Mouse (Mus musculus) central nervous system, embryonic 14 days (tissue): ENCODE measurements around the gene Xpo4. TPM values are rescaled to one million over a fixed set of nuclear protein-coding genes. Genes with fewer than 3 reads are reported as not detected.

Experiments
- polyA plus RNA-seq: library from polyadenylated mRNA; depleted of rRNA; stranded (reverse); fragments of >200 nt; gene quantifications from 2 replicates; pipeline ENCODE4 v1.2.3, GENCODE M21; 2012; rRNA removed

Gene Xpo4
- polyA plus RNA-seq = 9.0 and 9.6 TPM in 2 replicates

DNA sequence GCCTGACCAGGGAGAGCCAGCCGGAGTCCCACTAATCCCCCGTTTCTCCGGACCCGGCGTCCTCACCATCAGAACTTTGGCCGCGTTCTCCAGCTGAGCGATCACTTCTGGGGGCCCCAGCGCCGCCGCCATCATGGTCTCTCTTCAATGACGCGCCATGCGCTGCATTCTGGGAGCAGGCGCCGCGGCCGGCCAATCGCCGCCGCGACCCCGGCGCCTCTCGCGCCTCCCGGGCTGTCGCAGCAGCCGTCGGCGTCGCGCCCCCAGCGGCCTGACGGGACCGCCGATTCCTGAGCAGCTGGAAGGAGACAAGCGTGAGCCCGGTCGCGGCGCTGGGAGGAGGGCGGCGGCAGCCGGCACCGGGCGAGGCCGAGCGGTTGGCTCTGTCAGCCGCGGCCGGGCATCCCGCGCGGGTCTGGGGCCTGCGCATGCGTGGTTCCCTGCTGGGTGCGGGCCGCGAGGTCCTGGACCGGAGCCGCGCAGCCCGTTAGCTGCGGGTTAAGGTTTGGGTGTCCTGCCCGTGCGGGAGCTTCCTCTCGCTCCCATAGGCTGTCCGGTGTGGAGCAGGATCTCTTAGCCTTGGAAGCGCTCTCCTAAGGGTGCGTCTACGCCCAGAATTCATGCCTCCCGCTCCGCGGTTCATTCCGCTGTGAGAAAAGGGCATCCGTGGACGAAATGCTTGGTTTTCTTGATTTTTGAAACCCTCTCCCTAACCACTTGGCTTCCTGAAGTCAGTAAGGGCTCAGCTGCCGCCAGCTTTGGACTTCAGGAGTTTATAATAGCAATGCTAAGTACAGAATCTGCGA, at the start of gene Xpo4:
TSS of gene Xpo4 (minus strand) at position 609 of the 806 bp plus-strand sequence.

DNA sequence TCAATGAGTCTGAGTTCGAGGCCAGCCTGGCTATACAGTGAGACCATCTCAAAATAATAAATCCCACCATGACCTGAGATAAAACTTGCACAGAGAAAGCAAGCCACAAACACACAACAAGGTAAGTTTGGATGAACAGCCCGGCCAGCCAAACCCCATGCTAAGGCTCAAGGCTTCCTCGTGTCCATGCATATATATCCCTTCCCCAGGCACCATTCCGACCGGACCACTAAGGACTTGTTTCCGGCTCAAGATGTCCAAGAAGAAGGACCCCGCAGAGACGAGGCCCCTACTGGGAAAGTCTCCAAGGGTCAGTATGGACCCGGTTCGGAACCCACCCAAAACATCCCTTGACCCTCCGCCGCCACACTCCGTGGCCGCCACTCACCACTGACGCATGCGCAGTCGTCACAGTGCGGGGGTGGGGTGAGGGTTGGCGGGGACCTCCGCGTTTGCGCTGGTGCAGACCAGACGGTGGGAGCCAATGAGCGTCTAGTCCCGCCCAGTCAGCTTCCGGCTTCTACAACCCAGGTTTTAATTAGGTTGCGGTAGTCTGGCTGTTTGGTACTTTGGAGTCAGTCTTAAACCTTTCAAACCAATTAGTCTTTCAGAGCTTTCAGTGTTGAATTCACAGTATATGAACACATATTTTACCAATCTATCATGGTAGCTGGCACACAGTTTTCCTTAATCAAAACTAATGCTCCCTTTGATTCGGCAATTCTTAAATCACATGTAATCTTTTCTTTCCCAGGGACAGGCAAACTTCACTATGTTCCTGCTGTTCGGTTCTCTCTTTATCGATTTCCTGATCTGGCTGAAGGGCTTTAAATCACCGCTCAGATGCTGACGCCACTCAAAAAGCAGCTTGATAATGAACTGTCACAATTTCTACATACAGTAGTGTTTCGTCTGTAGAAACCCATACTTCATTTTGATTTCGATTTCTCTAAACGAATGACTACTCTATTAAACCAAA, 93.8 kb downstream of the Xpo4 start, which contains the start of gene Eef1akmt1:
TSS of gene Eef1akmt1 (minus strand) at position 458 of the 979 bp plus-strand sequence.

Other genes starting within 250 kb of the Xpo4 start
- gene Ift88, start 241.4 kb downstream of the Xpo4 start, polyA plus RNA-seq = 26.6 and 27.2 TPM in 2 replicates
- 19.0 and 22.9 TPM in 2 replicates for gene Il17d, start 140.7 kb downstream of the Xpo4 start, polyA plus RNA-seq
- 41.7 and 42.2 TPM in 2 replicates for gene Eef1akmt1, start 93.8 kb downstream of the Xpo4 start, polyA plus RNA-seq
- not detected in 2 replicates for gene Gm49361, start 80.7 kb upstream of the Xpo4 start, polyA plus RNA-seq
- gene Lats2, start 93.0 kb upstream of the Xpo4 start, polyA plus RNA-seq = 10.4 and 12.7 TPM in 2 replicates
- 36.4 and 38.7 TPM in 2 replicates for gene Sap18, start 132.8 kb upstream of the Xpo4 start, polyA plus RNA-seq
- gene Ska3, start 160.8 kb upstream of the Xpo4 start, polyA plus RNA-seq = 7.8 and 9.8 TPM in 2 replicates
- 73.4 and 76.6 TPM in 2 replicates for gene Mrpl57, start 160.8 kb upstream of the Xpo4 start, polyA plus RNA-seq
- gene Zdhhc20, start 224.8 kb upstream of the Xpo4 start, polyA plus RNA-seq = 27.0 and 27.5 TPM in 2 replicates